Mouse (Mus musculus): Measurements from ENCODE around the gene Nlrp5. TPM values are rescaled to one million over a fixed set of nuclear protein-coding genes. Genes with fewer than 3 reads are reported as not detected.
"Not testable (repeated sequence)": the region's sequence is repeated elsewhere in the genome, so short reads cannot be mapped to it uniquely, and the experiment has no call there.

Nlrp5 gene
- polyA plus RNA-seq (2015; fragmentation: Nextera tagmentation; extraction: Ambion mirVana): not detected in 2 replicates

- no peak within 1 kb of the TSS for H3K9ac ChIP-seq (replicated peaks; ENCODE audit: low read depth)
- DNase-seq (ENCODE audit: low spot score) (no peak), ATAC-seq (no peak)
- no peaks in the 10 kb centered on the region for H3K36me3 ChIP-seq (ENCODE audit: insufficient read depth, low read length)
- H3K27ac ChIP-seq (ENCODE audit: low read length): no peak within 1 kb of the TSS
- H3K27me3 ChIP-seq (replicated peaks; ENCODE audit: insufficient read depth, low read length): no peaks in the 10 kb centered on the region
- no peak for TF ChIP-seq CTCF (IDR thresholded peaks at IDR 0.05)
- no peak for TF ChIP-seq EP300 (IDR thresholded peaks at IDR 0.05)
- H3K4me3 ChIP-seq (ENCODE audit: low read depth, low read length): no peak within 1 kb of the TSS
- H3K4me1 ChIP-seq (ENCODE audit: insufficient read depth, low read depth, low read length): no peaks in the 10 kb centered on the region
- WGBS: 68% methylated on average over 10 of the region's 10 CpGs
- H3K9me3 ChIP-seq (ENCODE audit: low read length): 0 out of 2 replicates have a peak, but pooled peaks cover 5% of the 10 kb centered on the region
- H3K4me2 ChIP-seq (replicated peaks; ENCODE audit: low read depth, low read length): no peak within 1 kb of the TSS
These were observed at the start of gene Nlrp5 for GRCm38 (mm10) chr7:23385589-23385988. Nlrp5 (plus strand) TSS chr7:23385889.

DNA sequence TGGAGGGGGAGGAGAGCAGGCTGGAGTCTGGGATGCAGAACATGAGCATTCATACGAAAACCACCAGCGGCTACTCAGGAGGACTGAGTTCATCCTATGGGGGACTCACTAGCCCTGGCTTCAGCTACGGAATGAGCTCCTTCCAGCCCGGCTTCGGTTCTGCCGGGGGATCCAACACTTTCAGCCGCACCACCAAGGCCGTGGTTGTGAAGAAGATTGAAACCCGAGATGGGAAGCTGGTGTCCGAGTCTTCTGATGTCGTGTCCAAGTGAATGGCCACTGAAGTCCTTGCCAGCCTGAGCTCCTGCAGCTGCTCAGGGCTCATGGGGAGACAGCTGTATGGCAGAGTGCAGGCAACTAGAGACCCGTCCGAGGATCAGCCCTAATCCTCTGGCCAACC is 27.4 kb upstream of the Nlrp5 start:
- H3K4me1 ChIP-seq (ENCODE audit: insufficient read depth, low read depth, low read length); H3K27ac ChIP-seq (ENCODE audit: low read length); H3K4me2 ChIP-seq (replicated peaks; ENCODE audit: low read depth, low read length); H3K9me3 ChIP-seq (ENCODE audit: low read length); ATAC-seq; H3K27me3 ChIP-seq (replicated peaks; ENCODE audit: insufficient read depth, low read length); H3K9ac ChIP-seq (replicated peaks; ENCODE audit: low read depth); DNase-seq (ENCODE audit: low spot score); H3K4me3 ChIP-seq (ENCODE audit: low read depth, low read length); H3K36me3 ChIP-seq (ENCODE audit: insufficient read depth, low read length): not testable (repeated sequence)
- 84% methylated on average over 13 of the region's 13 CpGs for WGBS

- H3K4me3 ChIP-seq (ENCODE audit: low read depth, low read length); H3K9ac ChIP-seq (replicated peaks; ENCODE audit: low read depth); H3K4me2 ChIP-seq (replicated peaks; ENCODE audit: low read depth, low read length); H3K27me3 ChIP-seq (replicated peaks; ENCODE audit: insufficient read depth, low read length); ATAC-seq; H3K27ac ChIP-seq (ENCODE audit: low read length); H3K9me3 ChIP-seq (ENCODE audit: low read length); H3K36me3 ChIP-seq (ENCODE audit: insufficient read depth, low read length); H3K4me1 ChIP-seq (ENCODE audit: insufficient read depth, low read depth, low read length); DNase-seq (ENCODE audit: low spot score): not testable (repeated sequence)
- 68% methylated on average over 3 of the region's 3 CpGs for WGBS
These were observed 84.5 kb downstream of the Nlrp5 start for GRCm38 (mm10) chr7:23470201-23470600.

- not testable (repeated sequence) for H3K27ac ChIP-seq (ENCODE audit: low read length); ATAC-seq; H3K4me2 ChIP-seq (replicated peaks; ENCODE audit: low read depth, low read length); H3K36me3 ChIP-seq (ENCODE audit: insufficient read depth, low read length); H3K9ac ChIP-seq (replicated peaks; ENCODE audit: low read depth); H3K4me1 ChIP-seq (ENCODE audit: insufficient read depth, low read depth, low read length); H3K27me3 ChIP-seq (replicated peaks; ENCODE audit: insufficient read depth, low read length); H3K4me3 ChIP-seq (ENCODE audit: low read depth, low read length); DNase-seq (ENCODE audit: low spot score); H3K9me3 ChIP-seq (ENCODE audit: low read length)
- WGBS: 60% methylated on average over 3 of the region's 3 CpGs
These were observed 85.1 kb downstream of the Nlrp5 start for GRCm38 (mm10) chr7:23470832-23471231.

DNA sequence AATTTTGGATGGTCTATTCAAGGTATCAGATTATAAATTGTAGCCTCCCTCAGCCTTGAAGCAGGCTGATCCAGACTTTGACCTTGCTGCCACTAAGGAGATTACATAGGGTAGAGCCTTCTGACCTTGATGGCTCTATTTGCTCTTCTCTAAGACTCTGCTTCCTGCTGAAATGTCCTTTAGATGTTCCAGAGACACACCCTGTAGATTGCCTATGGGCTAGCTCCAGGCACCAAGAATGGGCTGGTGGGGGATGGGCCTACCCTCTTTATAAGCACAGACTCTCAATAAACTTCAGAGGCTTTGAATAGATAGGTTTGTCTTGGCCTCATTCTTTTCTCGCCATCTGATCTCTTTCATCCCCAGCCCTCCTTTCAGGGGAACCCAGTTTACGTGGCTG is 87.2 kb downstream of the Nlrp5 start:
- H3K4me2 ChIP-seq (replicated peaks; ENCODE audit: low read depth, low read length); H3K27ac ChIP-seq (ENCODE audit: low read length); ATAC-seq; DNase-seq (ENCODE audit: low spot score); H3K9ac ChIP-seq (replicated peaks; ENCODE audit: low read depth); H3K4me1 ChIP-seq (ENCODE audit: insufficient read depth, low read depth, low read length); H3K36me3 ChIP-seq (ENCODE audit: insufficient read depth, low read length); H3K9me3 ChIP-seq (ENCODE audit: low read length); H3K27me3 ChIP-seq (replicated peaks; ENCODE audit: insufficient read depth, low read length); H3K4me3 ChIP-seq (ENCODE audit: low read depth, low read length): not testable (repeated sequence)
- WGBS: 56% methylated on average over 2 of the region's 2 CpGs

Small RNAs within 50 kb of the gene (microRNA-seq; reads per million reads assigned to microRNA genes)
- not detected for gene Gm25196

Other genes starting within 250 kb of the Nlrp5 start
- not detected in 2 replicates for gene Gm10662, start 241.4 kb upstream of the Nlrp5 start, polyA plus RNA-seq (2015; fragmentation: Nextera tagmentation; extraction: Ambion mirVana)
- not detected in 2 replicates for gene Vmn1r165, start 168.6 kb upstream of the Nlrp5 start, polyA plus RNA-seq (2015; fragmentation: Nextera tagmentation; extraction: Ambion mirVana)
- not detected in 2 replicates for gene Vmn1r166, start 134.2 kb upstream of the Nlrp5 start, polyA plus RNA-seq (2015; fragmentation: Nextera tagmentation; extraction: Ambion mirVana)
- not detected in 2 replicates for gene Gm6902, start 107.0 kb upstream of the Nlrp5 start, polyA plus RNA-seq (2015; fragmentation: Nextera tagmentation; extraction: Ambion mirVana)
- gene Nlrp4e, start 84.7 kb upstream of the Nlrp5 start, polyA plus RNA-seq (2015; fragmentation: Nextera tagmentation; extraction: Ambion mirVana): not detected in 2 replicates
- not detected in 2 replicates for gene Vmn1r167, start 121.3 kb downstream of the Nlrp5 start, polyA plus RNA-seq (2015; fragmentation: Nextera tagmentation; extraction: Ambion mirVana)
- gene Vmn1r168, start 153.8 kb downstream of the Nlrp5 start, polyA plus RNA-seq (2015; fragmentation: Nextera tagmentation; extraction: Ambion mirVana): not detected in 2 replicates
- not detected in 2 replicates for gene Vmn1r169, start 189.6 kb downstream of the Nlrp5 start, polyA plus RNA-seq (2015; fragmentation: Nextera tagmentation; extraction: Ambion mirVana)
- not detected in 2 replicates for gene Vmn1r170, start 220.3 kb downstream of the Nlrp5 start, polyA plus RNA-seq (2015; fragmentation: Nextera tagmentation; extraction: Ambion mirVana)
- gene Vmn1r171, start 244.8 kb downstream of the Nlrp5 start, polyA plus RNA-seq (2015; fragmentation: Nextera tagmentation; extraction: Ambion mirVana): not detected in 2 replicates